Mouse (Mus musculus) left cerebral cortex, adult 9 months (tissue): Measurements from ENCODE around the gene Mief2.
A peak's percentile ranks its signal among the peaks of the same experiment; 100 is the strongest.

Experiments
- DNase-seq, 2 experiments: peaks; one replicate each; pipeline ENCODE4 v3.0.0; 2022; ENCODE audit warnings: low spot score in 2 of 2

Mief2 gene

DNA sequence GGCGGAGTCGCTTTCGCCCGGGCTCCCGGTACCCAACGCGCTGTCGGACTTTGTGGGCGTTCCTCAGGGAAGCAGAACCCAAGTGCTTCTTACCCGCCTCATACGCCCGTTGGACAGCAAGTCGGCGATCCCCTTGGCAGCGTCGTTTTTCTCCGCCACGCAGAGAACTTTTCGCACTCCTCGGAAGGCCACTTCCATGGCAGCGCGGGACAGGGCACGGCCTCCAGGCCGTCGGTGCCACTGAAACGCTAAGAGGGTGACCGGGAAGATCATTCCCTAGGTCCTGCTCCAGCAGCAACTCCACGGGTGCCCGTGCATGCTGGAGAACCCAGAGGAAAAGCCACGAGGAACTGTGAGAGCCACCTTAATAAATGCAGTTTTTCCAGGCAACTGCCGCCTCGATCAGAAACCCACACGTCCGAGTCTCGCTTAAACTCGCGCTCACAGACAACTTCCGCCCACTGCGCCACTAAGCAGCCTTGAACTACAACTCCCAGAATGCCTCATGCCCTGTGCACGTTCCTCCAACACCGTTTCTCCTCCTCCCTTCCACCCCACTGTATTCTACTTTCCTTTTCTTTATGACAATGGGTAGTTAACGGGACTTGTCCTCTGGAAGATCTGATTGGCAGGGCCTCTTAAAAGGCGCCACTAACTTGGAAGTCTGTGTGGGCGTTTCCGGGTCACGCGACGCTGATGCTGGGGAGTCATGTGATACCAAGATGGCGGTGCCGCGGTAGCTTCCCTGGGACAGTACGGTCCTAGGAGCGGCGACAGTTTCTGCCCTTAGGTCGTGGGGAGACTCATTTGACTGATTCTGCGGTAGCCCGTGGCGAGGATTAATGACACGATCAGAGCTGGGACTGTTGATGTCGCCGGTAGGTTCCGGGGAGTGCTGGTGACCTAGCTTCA is 48.9 kb downstream of the Mief2 start, which contains the start of the genes Top3a and Smcr8:
Gene Top3a (minus strand): TSS at position 537 of the 912 bp plus-strand sequence.
Gene Smcr8 (plus strand): TSS at position 696 of the 912 bp plus-strand sequence.
- peak; percentile 84 to 89 for DNase-seq

GRCm38 (mm10) chr11:60777801-60778370 is 49.7 kb downstream of the Mief2 start:
- DNase-seq, result no peak

GRCm38 (mm10) chr11:60779673-60780189 is 51.5 kb downstream of the Mief2 start:
- DNase-seq, result no peak
